Mouse (Mus musculus) bone marrow macrophage, adult 2 months (primary cell): Measurements from ENCODE around the gene B2m.

Experiments used
- CTCF ChIP-seq: IDR thresholded peaks from 2 replicates; pipeline ENCODE4 v1.5.1; 2012; ENCODE audit warnings: low read depth, mild to moderate bottlenecking, low read length, moderate library complexity
- POLR2A ChIP-seq: IDR thresholded peaks from 2 replicates; pipeline ENCODE4 v1.6.1; 2012; ENCODE audit warnings: mild to moderate bottlenecking, low read depth, low read length, borderline replicate concordance

DNA sequence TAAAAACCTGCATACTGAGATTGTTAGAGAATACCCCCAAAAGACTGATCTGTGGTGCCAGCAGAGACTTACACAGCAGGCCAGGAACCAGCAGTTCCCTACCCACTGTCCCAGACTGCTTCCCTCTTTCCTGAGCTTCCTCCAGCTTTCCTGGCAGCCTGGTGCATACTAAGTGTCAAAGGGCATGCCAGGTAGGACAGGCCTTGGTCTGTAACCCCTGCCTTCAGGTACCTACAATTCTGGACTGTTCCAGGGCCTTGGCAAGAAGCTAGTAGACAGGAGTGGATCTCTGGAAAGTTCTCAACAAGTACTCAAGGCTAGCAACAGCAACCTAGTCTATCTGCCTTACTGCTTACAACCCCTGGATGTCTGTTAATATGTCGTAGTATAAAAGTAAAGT, 3.7 kb downstream of the B2m start:
- TF ChIP-seq POLR2A: no peak
- TF ChIP-seq CTCF: no peak
